Mouse (Mus musculus): ENCODE measurements around the gene Cmc2.

Cmc2 gene

GRCm38 (mm10) chr8:116905836-116906235, 15.4 kb downstream of the Cmc2 start:
- no peak for DNase-seq (ENCODE audit: low spot score)

GRCm38 (mm10) chr8:116905252-116905651, 16.0 kb downstream of the Cmc2 start:
- DNase-seq (ENCODE audit: low spot score): no peak

- DNase-seq (ENCODE audit: low spot score): no peak
These were observed 16.5 kb downstream of the Cmc2 start for GRCm38 (mm10) chr8:116904736-116905135.

- no peak for DNase-seq (ENCODE audit: low spot score)
These were observed 25.7 kb downstream of the Cmc2 start for GRCm38 (mm10) chr8:116895521-116895920.

- DNase-seq (ENCODE audit: low spot score): no peak
These were observed 27.3 kb downstream of the Cmc2 start for GRCm38 (mm10) chr8:116893938-116894337.

- no peak for DNase-seq (ENCODE audit: low spot score)
These were observed 28.6 kb downstream of the Cmc2 start for GRCm38 (mm10) chr8:116892636-116893035.

GRCm38 (mm10) chr8:116892130-116892529, 29.1 kb downstream of the Cmc2 start:
- no peak for DNase-seq (ENCODE audit: low spot score)

GRCm38 (mm10) chr8:116891446-116891845, 29.8 kb downstream of the Cmc2 start:
- DNase-seq (ENCODE audit: low spot score): no peak

- no peak for DNase-seq (ENCODE audit: low spot score)
These were observed 33.4 kb downstream of the Cmc2 start for GRCm38 (mm10) chr8:116887813-116888212.

GRCm38 (mm10) chr8:116881396-116881795, 39.9 kb downstream of the Cmc2 start:
- no peak for DNase-seq (ENCODE audit: low spot score)

GRCm38 (mm10) chr8:116875798-116876450, 45.3 kb downstream of the Cmc2 start:
- no peak for DNase-seq (ENCODE audit: low spot score)

GRCm38 (mm10) chr8:116873986-116874385, 47.3 kb downstream of the Cmc2 start:
- DNase-seq (ENCODE audit: low spot score): no peak

GRCm38 (mm10) chr8:116873586-116873985, 47.7 kb downstream of the Cmc2 start:
- DNase-seq (ENCODE audit: low spot score): no peak

GRCm38 (mm10) chr8:116872761-116873342, 48.4 kb downstream of the Cmc2 start:
- DNase-seq (ENCODE audit: low spot score): no peak

GRCm38 (mm10) chr8:116868699-116869098, 52.6 kb downstream of the Cmc2 start:
- no peak for DNase-seq (ENCODE audit: low spot score)

GRCm38 (mm10) chr8:116867321-116867720, 53.9 kb downstream of the Cmc2 start:
- no peak for DNase-seq (ENCODE audit: low spot score)

GRCm38 (mm10) chr8:116866118-116866903, 54.9 kb downstream of the Cmc2 start:
- DNase-seq (ENCODE audit: low spot score): no peak

- DNase-seq (ENCODE audit: low spot score): no peak
These were observed 56.7 kb downstream of the Cmc2 start for GRCm38 (mm10) chr8:116864514-116864913.

- DNase-seq (ENCODE audit: low spot score): no peak
These were observed 57.2 kb downstream of the Cmc2 start for GRCm38 (mm10) chr8:116864022-116864387.

- peak; percentile 22 for DNase-seq (ENCODE audit: low spot score)
These were observed 57.8 kb downstream of the Cmc2 start for GRCm38 (mm10) chr8:116863357-116864021.

- no peak for DNase-seq (ENCODE audit: low spot score)
These were observed 59.1 kb downstream of the Cmc2 start for GRCm38 (mm10) chr8:116862191-116862590.

GRCm38 (mm10) chr8:116852042-116852441, 69.2 kb downstream of the Cmc2 start:
- DNase-seq (ENCODE audit: low spot score): no peak

GRCm38 (mm10) chr8:116848042-116848441, 73.2 kb downstream of the Cmc2 start:
- no peak for DNase-seq (ENCODE audit: low spot score)

All from left cerebral cortex, adult 11 months (tissue).